Mouse (Mus musculus): ENCODE results near the gene Cdc42ep2. TPM values are rescaled to one million over a fixed set of nuclear protein-coding genes. Genes with fewer than 3 reads are reported as not detected.

Cdc42ep2 gene
- total RNA-seq, 1 experiment, result 0.76 TPM

DNA sequence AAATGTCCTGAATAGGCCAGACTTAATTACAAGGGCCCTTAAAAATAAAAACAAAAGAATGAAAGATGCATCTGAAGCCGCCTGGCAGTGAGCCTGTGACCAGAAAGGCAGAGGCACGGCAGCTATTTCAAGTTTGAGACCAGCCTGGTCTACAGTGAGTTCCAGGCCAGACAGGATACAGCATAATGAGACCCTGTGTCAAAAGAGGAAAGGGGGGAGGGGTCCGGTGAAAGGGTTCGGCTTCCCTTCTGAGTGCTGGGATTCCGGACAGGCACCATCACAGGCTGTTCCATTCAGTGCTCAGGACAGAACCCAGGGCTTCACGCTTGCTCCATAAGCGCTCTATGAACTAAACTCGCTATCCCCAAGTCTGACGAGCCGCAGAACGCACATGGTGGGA, 2.4 kb upstream of the Cdc42ep2 start:
- peaks cover 4 to 7% of the 10 kb centered on the region in 2 experiments; a peak in 2 of 4 replicates for H3K4me1 ChIP-seq (ENCODE audit: control insufficient read depth in 2 of 2, insufficient read depth in 2 of 2, low read length in 2 of 2, poor library complexity in 1 of 2)
- no peak for DNase-seq (ENCODE audit: low read depth, low spot score)
- in situ Hi-C loops (cut with MboI; ENCODE audit: low sequenced_read_pairs in 2 of 2, unreplicated experiment in 2 of 2), result no loop called here
- no peak for TF ChIP-seq MAFK (IDR thresholded peaks at IDR 0.05; ENCODE audit: insufficient read depth, low read depth, low read length)
- TF ChIP-seq CHD2 (IDR thresholded peaks at IDR 0.05; ENCODE audit: low read depth, low read length), result no peak
- no peak for TF ChIP-seq ZNF384 (IDR thresholded peaks at IDR 0.05; ENCODE audit: low read depth, low read length)
- TF ChIP-seq ZC3H11A (IDR thresholded peaks at IDR 0.05; ENCODE audit: borderline replicate concordance, low read depth, low read length), result no peak
- TF ChIP-seq HCFC1 (IDR thresholded peaks at IDR 0.05; ENCODE audit: borderline replicate concordance, insufficient read depth, low read length), result no peak
- H3K36me3 ChIP-seq (ENCODE audit: control insufficient read depth, insufficient read depth, low read length, poor library complexity, severe bottlenecking), result no peaks in the 10 kb centered on the region
- H3K9me3 ChIP-seq (ENCODE audit: control insufficient read depth, insufficient read depth, low read depth, low read length), result no peaks in the 10 kb centered on the region
- H3K4me3 ChIP-seq (ENCODE audit: insufficient read depth in 1 of 2, low read depth in 1 of 2, low read length in 2 of 2, poor library complexity in 1 of 2, severe bottlenecking in 1 of 2), result no peak overlapping the region
- no peak overlapping the region for H3K27ac ChIP-seq (ENCODE audit: insufficient read depth, low read depth, low read length, poor library complexity, severe bottlenecking)
- no peak overlapping the region for H3K9ac ChIP-seq (ENCODE audit: insufficient read depth, low read depth, low read length, poor library complexity, severe bottlenecking)

DNA sequence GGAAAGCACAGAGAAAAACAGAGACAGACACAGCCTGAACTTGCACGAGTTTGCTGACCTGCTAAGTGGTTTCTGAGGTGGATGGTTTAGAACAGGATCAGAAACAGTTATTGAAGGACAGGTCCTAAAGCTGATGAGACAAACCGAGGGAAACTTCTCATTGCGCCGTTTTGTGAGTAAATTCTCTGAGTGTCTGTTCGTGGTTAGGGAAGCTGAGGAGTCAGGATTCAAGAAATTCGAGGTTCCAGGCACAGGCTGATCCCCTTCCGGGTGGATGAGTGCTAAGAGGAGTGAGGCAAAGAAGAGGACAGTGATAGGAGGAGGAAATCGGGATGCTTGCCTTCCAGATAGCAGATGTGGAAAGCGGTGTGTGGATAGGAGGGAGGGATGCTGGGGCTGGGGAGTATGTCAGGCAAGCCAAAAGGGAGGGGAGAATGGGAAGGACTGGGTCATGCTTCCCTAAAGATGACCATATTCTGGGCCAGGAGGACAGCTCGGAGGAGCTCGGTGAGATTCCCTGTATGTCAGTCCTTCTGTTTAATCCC, 767 bp upstream of the Cdc42ep2 start:
- H3K9ac ChIP-seq (ENCODE audit: insufficient read depth, low read depth, low read length, poor library complexity, severe bottlenecking), result no peak overlapping the region; the same call in 1 of the 2 replicates
- no peaks in the 10 kb centered on the region for H3K9me3 ChIP-seq (ENCODE audit: control insufficient read depth, insufficient read depth, low read depth, low read length)
- DNase-seq (ENCODE audit: low read depth, low spot score), result no peak
- H3K4me3 ChIP-seq (ENCODE audit: insufficient read depth in 1 of 2, low read depth in 1 of 2, low read length in 2 of 2, poor library complexity in 1 of 2, severe bottlenecking in 1 of 2), result peak overlapping the region in 1 of 2 experiments; percentile 86; a peak in 2 of 4 replicates
- H3K4me1 ChIP-seq (ENCODE audit: control insufficient read depth in 2 of 2, insufficient read depth in 2 of 2, low read length in 2 of 2, poor library complexity in 1 of 2), result peaks cover 7% of the 10 kb centered on the region in 2 experiments; a peak in 2 of 4 replicates
- TF ChIP-seq HCFC1 (IDR thresholded peaks at IDR 0.05; ENCODE audit: borderline replicate concordance, insufficient read depth, low read length) (no peak), ZC3H11A (IDR thresholded peaks at IDR 0.05; ENCODE audit: borderline replicate concordance, low read depth, low read length) (no peak), CHD2 (IDR thresholded peaks at IDR 0.05; ENCODE audit: low read depth, low read length) (no peak), ZNF384 (IDR thresholded peaks at IDR 0.05; ENCODE audit: low read depth, low read length) (no peak), MAFK (IDR thresholded peaks at IDR 0.05; ENCODE audit: insufficient read depth, low read depth, low read length) (no peak)
- no peak overlapping the region for H3K27ac ChIP-seq (ENCODE audit: insufficient read depth, low read depth, low read length, poor library complexity, severe bottlenecking)
- in situ Hi-C loops (cut with MboI; ENCODE audit: low sequenced_read_pairs in 2 of 2, unreplicated experiment in 2 of 2), result no loop called here
- no peaks in the 10 kb centered on the region for H3K36me3 ChIP-seq (ENCODE audit: control insufficient read depth, insufficient read depth, low read length, poor library complexity, severe bottlenecking)

- no peak for TF ChIP-seq HCFC1 (IDR thresholded peaks at IDR 0.05; ENCODE audit: borderline replicate concordance, insufficient read depth, low read length)
- peak; percentile 53; the same call in 1 of the 2 replicates for TF ChIP-seq ZC3H11A (IDR thresholded peaks at IDR 0.05; ENCODE audit: borderline replicate concordance, low read depth, low read length)
- peak overlapping the region; percentile 16; the same call in 1 of the 2 replicates for H3K9ac ChIP-seq (ENCODE audit: insufficient read depth, low read depth, low read length, poor library complexity, severe bottlenecking)
- peak; percentile 82 for DNase-seq (ENCODE audit: low read depth, low spot score)
These were observed 465 bp downstream of the Cdc42ep2 start for GRCm38 (mm10) chr19:5923990-5924712.

DNA sequence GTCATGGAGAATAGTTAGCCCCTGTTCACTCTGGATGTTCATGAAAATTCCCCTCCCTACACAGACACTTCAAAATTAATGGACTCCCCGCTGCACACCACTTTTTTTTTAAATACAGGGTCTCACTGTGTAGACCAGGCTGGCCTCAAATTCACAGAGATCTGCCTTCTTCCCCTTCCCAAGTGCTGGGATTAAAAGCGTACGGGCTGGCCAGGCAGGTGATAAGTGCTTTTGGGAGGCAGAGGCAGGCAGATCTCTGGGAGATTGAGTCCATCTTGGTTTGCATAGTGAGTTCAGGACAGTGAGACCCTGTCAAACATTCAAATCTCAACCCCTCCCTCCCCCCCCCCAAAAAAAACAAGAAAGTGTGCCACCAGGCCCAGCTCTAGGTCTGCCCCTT, 1.7 kb downstream of the Cdc42ep2 start:
- in situ Hi-C loops (cut with MboI; ENCODE audit: low sequenced_read_pairs in 2 of 2, unreplicated experiment in 2 of 2), result no loop called here
- H3K4me1 ChIP-seq (ENCODE audit: control insufficient read depth in 2 of 2, insufficient read depth in 2 of 2, low read length in 2 of 2, poor library complexity in 1 of 2), result peaks cover 7 to 10% of the 10 kb centered on the region in 2 experiments; a peak in 3 of 4 replicates
- DNase-seq (ENCODE audit: low read depth, low spot score), result no peak
- no peak overlapping the region for H3K9ac ChIP-seq (ENCODE audit: insufficient read depth, low read depth, low read length, poor library complexity, severe bottlenecking)
- H3K9me3 ChIP-seq (ENCODE audit: control insufficient read depth, insufficient read depth, low read depth, low read length), result no peaks in the 10 kb centered on the region
- TF ChIP-seq MAFK (IDR thresholded peaks at IDR 0.05; ENCODE audit: insufficient read depth, low read depth, low read length) (no peak), HCFC1 (IDR thresholded peaks at IDR 0.05; ENCODE audit: borderline replicate concordance, insufficient read depth, low read length) (no peak), CHD2 (IDR thresholded peaks at IDR 0.05; ENCODE audit: low read depth, low read length) (no peak), ZNF384 (IDR thresholded peaks at IDR 0.05; ENCODE audit: low read depth, low read length) (no peak), ZC3H11A (IDR thresholded peaks at IDR 0.05; ENCODE audit: borderline replicate concordance, low read depth, low read length) (no peak)
- no peak overlapping the region for H3K27ac ChIP-seq (ENCODE audit: insufficient read depth, low read depth, low read length, poor library complexity, severe bottlenecking)
- H3K36me3 ChIP-seq (ENCODE audit: control insufficient read depth, insufficient read depth, low read length, poor library complexity, severe bottlenecking), result no peaks in the 10 kb centered on the region
- H3K4me3 ChIP-seq (ENCODE audit: insufficient read depth in 1 of 2, low read depth in 1 of 2, low read length in 2 of 2, poor library complexity in 1 of 2, severe bottlenecking in 1 of 2), result no peak overlapping the region

More at GRCm38 (mm10) chr19:5923990-5924712, 465 bp downstream of the Cdc42ep2 start:
- in situ Hi-C loops (cut with MboI; ENCODE audit: low sequenced_read_pairs in 2 of 2, unreplicated experiment in 2 of 2), result no loop called here
- Histone ChIP-seq H3K36me3 (ENCODE audit: control insufficient read depth, insufficient read depth, low read length, poor library complexity, severe bottlenecking) (no peaks in the 10 kb centered on the region), H3K27ac (ENCODE audit: insufficient read depth, low read depth, low read length, poor library complexity, severe bottlenecking) (no peak overlapping the region), H3K4me3 (ENCODE audit: insufficient read depth in 1 of 2, low read depth in 1 of 2, low read length in 2 of 2, poor library complexity in 1 of 2, severe bottlenecking in 1 of 2) (peak overlapping the region; percentile 39 to 86), H3K4me1 (ENCODE audit: control insufficient read depth in 2 of 2, insufficient read depth in 2 of 2, low read length in 2 of 2, poor library complexity in 1 of 2) (peaks cover 7% of the 10 kb centered on the region in 2 experiments; a peak in 2 of 4 replicates), H3K9me3 (ENCODE audit: control insufficient read depth, insufficient read depth, low read depth, low read length) (no peaks in the 10 kb centered on the region)
